Mouse (Mus musculus): ENCODE results near the gene Hes1.
A peak's percentile ranks its signal among the peaks of the same experiment; 100 is the strongest.

Hes1 gene

DNA sequence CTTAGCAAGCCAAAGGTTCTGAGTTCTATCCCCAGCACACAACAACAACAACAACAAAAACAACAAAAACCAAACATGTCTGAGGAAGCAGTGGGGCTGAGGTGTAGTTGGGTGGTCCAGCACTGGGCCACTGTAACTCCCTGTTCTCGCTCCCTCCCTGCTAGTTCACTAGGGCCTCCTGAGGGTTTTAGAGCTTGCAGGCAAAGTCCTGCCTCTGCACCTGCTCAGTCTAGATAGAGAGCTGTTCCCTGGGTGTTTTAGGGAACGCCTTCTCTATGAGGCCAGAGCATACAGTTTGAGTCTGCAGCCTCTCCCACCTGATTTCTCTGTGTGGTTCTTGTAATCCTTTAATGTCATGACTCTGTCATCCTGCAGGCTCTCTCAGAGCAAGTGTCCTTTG, 11.9 kb upstream of the Hes1 start:
- DNase-seq, result no peak

DNA sequence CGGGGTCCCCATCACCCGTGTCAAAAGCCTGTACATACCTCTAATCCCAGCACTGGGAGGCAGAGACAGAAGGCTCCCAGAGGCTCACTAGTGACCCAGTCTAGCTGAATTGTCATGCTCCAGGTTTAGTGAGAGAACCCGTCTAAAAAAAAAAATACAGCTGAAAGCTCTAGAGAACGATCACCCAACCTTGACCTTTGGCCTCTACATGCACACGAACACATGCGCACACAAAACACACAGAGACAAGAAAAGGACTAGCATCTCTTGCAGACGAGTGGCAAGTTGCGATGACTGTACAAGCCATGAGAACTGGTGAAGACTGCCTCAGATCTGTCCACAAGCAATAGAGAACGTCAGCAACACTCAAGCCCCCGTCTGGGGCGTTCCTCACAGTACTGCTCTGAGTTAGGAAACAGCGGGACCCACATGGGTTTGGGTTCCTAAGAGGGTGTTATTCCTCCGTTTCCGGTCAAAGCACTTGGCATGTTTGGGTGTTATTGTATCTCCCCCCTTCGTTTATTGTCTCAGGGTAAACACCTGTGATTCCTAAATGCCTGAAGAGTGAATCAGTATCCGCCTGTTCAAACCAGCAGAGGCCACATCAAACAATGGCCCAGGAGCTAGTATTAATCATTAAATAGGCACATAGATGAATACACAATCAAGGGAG, 11.2 kb upstream of the Hes1 start:
- DNase-seq, result no peak

DNA sequence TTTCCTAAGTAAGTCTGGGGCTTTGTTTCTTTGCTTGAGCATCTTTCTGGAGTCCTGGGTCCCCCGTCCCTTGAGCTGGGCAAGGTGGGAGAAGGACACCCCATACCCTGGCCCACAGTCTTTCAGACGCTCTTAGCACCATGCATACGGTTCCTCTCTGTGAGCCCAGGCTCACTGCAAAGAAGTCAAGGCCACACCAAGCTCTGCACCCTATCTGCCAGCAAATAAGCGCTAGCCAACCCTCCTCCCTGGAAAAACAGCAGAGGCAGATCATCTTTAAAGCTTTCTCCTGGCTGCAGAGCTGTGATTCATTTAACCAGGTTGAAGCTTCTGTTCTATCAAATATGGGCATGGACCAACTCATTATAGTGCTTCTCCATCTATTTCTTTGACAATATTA, 9.6 kb upstream of the Hes1 start:
- no peak for DNase-seq

DNA sequence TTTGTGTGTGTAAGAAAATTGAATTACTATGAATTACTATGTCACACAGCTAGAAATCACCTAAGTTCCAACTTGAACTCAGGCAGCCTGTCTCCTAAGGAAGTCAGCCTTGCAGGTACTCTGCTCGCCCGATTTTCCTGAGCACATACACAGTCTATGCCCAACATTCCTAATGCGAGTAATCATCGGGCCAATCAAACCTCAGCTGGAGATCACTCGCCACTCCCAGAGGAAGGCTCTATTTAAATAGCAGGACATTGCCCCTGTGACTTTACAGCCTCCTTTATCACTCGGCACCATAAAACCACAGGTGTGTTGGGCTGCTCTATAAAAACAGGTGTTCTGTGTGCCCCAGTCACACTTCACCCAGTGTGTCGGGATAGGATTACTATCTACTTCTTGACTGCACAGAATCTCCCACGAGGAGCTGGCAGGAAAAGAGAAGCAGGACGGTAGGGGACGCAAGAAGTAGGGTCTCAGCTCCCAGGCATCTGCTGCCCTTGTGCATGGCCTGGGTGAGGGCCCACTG, 8.8 kb upstream of the Hes1 start:
- no peak for DNase-seq

DNA sequence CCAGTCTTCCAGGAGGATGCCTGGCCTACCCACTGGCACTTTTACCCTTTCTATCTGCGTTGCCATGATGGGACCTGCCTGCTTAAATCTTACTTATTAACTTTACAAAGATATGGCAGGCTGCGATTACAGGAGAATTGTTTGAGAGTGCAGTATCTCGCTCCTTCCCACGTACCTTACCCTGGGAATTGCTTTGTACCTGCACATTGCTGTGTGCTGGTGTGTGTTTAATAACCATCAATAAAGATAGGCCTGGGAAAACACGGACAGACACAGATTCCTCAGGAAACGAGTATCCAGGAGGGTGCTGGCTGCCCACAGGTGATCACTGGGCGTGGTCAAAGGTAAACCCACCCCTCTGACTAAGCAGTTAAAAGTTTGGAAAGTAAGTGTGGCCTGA, 8.3 kb upstream of the Hes1 start:
- no peak for DNase-seq

DNA sequence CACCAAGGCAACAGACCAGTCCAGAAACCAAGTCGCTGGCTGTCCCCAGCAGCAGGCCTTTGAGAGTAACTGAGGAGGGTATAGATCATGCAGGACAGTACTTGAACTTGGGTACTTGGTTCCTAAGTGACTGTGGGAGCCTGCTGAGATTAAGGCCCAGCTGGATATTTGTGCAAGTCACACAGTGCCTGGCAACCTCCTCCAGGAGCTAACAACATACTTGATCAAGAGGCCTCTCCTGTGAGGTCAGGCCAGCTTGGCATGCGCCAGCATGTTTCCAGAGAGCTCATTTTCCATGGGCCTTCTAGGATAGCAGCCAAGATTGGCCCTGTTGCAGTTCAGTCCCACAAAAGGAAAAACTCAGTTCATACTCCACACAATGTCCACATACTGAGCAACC, 7.3 kb upstream of the Hes1 start:
- no peak for DNase-seq

DNA sequence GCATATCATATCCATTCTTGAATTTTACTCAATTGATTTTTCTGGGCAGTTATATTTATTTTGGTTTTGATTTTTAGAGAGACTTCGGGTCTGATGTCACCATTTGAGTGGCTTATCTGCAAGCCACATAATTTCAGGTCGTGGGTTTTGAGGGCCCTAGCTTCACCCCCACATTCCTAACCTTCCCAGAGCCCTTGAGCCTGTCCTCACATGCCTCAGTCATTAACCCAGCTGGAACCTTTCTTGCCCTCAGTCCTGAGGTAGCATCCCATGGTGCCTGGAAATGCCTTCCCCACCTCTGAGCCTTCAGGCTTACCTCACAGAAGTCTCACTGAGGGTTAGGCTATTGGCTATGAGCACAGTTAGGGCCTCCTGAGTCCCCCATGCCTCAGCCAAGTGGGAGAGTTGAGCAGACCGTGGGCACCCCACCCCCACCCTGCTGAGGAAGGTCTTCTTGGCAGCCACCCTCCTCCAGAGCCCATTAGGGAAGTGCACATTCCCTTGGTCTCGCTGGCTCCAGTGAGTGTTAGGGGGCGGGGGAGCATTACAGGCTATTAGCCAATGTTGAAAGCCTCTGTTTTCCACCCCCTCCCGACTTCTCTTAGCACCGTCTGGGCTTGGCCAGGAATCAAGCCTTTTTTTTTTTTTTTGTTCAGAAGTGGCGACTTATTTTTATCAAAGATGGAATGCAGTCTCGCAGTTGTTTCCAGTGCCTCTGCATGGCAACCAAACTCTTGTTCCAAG, 5.0 kb upstream of the Hes1 start:
- peak; percentile 74 to 80 for DNase-seq

DNA sequence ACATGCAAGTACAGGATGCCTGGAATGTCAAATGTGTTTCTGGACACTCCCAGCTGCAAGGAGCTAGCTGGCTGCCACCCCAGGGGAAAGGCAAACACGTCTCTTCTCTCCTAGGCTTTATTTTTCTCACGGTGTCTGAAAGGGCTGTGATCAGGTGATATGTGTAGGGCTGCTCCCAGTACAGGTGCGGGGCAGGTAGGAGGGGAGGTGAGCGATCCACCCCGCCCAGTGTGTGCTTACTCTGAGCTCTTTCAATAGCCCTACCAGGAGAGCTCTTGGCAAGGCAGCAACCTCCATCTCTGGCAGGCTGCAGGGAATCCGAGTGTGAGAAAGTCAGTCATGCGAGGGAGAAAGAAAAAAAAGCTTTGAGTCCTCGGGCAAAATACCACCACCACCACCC, 3.8 kb upstream of the Hes1 start:
- DNase-seq, result peak; percentile 56 to 75

DNA sequence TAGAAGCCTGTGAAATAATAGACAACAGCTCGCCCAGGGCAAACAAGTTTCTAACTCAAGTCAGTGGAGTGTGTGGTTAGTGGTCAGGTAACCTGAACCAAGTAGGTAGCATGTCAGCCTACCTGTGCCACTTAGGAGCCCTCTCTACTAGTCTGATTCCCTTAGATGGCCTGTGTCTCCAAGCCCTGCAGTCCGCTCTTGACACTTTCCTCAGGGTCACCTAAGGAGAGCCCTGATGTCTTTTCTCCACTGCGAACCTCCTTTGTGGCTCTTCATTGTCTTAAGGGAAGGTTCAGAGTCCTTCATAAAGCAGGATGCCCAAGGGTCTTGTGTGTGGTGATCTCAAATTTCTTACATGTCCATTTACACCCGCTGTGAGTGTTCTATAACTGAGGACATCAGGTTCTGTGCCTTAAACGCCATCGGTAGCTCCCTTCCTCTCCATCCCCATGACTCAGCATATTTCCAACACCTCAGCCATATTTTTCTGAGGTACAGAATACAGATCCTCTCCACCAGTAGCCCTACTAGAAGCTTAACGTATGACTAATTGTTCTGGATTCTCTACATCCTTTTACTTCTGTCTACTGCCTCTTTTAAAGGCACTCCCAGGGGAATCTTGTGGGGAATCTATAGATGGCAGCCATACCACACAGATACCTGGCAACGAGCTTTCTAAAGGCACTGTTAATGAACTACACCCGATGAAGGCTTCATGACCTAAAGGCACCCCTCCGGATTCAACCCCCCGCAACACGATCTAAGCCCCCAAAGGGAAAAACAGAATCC, 1.7 kb upstream of the Hes1 start:
- no peak for DNase-seq

DNA sequence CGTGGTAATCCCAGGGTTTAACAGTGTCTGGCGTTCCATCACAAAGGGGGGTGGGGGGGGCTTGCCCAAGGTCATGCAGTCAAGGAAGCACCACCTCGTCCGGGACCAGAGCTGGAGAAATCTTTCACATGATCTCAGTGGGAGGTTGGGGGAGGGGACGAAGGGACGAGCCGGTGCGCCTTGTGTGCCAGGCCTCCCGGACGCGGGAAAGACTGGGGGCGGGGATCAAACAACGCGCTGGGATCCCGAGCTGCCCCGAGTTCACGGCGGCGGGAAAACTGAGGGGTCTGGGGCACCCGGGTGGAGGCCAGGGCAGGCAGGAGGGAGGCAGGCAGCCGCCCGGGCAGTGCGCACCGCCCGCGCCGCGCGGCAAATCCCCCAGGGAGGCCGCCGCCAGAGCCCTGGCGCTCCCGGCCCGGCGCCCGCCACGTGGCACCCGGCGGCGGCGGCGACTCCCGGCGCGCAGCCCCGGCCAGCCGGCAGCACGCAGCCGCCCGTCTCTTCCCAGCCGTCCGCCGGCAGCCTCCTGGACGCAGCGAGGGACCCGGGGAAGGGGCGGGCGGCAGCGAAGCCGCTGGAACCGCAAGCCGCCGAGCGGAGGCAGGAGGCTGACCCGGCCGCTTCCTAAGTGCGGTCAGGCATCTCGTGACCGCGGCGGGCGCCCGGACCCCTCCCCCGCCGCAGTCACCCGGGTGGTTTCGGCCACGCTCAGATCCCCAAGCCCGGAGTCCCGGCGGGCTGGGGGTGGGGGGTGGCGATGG, 883 bp upstream of the Hes1 start:
- DNase-seq, result peak; percentile 83 to 89

DNA sequence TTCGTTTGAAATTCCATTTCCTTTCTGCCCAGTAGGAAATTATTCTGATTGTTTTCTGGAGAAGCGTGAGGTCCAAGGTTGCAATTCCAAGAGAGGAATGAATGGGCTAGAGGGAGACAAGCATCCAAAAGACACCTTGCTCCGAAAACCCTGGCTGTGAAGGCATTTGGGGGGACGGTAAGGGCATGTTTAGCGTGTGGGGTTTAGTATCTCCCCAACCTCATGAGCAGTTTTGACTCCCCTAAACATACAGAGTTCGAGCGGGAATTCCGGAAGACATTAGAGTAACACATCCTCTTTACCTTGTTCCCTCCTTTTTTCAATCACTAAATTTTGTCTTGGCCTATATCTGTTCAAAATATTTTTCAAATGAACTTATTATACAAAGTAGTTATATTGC, 429 bp downstream of the Hes1 start:
- DNase-seq, result no peak

DNA sequence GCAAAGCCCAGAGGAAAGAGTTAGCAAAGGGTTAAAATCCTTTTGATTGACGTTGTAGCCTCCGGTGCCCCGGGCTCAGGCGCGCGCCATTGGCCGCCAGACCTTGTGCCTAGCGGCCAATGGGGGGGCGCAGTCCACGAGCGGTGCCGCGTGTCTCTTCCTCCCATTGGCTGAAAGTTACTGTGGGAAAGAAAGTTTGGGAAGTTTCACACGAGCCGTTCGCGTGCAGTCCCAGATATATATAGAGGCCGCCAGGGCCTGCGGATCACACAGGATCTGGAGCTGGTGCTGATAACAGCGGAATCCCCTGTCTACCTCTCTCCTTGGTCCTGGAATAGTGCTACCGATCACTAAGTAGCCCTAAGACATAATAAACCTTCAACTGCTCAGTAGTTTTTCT, 893 bp downstream of the Hes1 start:
- peak; percentile 94 to 97 for DNase-seq

DNA sequence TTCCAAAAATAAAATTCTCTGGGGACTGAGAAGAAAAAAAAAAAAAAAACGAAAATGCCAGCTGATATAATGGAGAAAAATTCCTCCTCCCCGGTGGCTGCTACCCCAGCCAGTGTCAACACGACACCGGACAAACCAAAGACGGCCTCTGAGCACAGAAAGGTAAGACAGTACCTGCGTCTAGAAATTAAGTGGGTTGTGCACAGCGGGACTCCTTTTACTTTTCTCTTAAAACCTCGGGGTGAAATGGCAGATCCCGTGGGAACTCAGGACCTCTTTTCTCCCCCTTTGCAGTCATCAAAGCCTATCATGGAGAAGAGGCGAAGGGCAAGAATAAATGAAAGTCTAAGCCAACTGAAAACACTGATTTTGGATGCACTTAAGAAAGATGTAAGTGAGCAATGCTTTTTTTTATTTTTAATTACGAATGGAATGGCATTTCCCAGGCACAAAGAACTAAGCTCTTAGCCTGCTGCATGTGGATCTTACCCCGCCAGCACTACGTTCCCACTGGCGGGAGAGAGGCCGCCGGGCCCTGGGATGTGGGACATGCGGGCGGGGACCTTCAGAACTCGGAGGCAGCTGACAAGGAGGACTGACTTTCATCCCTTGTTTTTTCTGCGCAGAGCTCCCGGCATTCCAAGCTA, 1.5 kb downstream of the Hes1 start:
- DNase-seq, result peak; percentile 27 to 49

DNA sequence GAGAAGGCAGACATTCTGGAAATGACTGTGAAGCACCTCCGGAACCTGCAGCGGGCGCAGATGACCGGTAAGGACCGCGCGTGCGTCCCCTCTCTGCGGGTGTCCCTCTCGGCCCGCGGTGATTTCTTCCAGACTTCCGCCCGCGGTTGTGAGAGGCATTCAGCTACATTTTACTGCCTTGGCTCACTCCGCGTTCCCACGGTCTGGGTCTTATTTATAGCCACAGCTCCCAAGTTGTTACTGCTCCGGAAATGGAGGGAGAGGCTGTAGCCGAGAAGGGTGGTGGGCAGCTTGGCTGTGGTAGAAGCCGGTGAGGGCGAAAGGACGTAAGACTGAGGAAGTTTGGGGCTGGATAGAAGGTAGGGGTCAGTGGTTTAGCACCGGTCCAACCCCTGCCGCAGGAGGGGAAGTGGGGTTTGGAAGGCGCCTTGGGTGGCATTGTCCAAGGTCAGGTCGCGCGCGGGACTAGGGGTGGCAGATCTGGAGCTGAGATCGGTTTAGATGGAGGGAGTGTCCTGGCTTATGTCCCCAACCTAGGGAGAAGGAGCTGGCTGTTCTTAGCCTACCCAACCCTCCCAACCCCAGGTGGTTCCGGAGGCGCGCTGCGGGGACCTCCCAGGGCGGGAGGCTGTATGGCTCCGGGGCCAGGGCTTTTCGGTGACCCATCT, 2.1 kb downstream of the Hes1 start:
- DNase-seq, result peak; percentile 78 to 85

DNA sequence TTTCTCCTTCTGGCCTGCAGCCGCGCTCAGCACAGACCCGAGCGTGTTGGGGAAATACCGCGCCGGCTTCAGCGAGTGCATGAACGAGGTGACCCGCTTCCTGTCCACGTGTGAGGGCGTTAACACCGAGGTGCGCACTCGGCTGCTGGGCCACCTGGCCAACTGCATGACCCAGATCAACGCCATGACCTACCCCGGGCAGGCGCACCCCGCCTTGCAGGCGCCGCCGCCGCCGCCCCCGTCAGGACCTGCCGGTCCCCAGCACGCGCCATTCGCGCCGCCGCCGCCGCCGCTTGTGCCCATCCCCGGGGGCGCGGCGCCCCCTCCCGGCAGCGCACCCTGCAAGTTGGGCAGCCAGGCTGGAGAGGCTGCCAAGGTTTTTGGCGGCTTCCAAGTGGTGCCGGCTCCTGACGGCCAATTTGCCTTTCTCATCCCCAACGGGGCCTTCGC, 2.7 kb downstream of the Hes1 start:
- peak; percentile 87 to 94 for DNase-seq

DNA sequence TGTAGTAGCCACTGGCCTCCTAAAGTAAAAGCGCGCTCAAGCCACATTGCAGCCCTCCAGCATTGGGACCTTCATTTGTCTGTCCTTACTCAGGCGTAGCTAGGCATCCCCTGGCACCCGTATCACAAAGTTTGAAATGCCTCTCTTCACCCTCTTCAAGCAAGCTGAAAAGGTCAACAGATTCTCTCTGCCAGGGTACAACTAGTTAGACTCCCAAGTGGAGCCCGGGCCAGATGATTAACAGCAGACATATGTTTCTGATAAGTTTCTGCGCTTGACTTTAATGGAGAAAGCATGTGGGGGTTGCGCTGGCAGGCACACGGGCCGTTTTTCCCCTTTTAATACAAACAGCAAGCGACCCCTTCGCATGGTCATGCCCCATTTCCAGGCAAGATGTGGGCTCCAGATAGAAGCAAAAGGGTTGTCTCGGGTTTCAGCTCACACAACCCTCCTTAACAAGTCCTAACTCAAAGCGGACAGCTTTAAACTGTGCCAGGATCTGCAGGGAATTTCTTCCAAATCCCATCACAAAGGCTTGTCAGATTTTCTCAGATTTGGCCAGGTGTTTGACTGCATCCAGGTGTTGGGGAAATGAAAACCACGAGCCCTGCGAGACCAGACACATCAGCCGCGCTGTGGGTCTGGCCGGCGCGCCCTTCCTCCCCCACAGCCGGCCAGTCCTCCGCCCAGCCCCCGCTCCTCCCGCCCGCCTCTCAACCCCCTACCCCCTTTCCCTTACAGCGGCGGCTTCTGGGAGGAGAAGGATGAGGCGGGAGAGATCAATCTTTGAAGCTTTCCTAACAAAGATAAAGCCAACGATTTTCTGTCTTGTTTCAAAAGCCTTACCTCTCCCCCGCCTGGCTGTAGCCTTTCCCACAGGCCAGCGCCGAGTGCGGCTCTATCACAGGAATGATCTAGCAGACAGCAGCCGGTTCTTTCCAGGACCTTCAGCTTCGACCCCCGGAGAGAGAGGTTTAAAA, 4.1 kb downstream of the Hes1 start:
- peak; percentile 64 to 73 for DNase-seq

DNA sequence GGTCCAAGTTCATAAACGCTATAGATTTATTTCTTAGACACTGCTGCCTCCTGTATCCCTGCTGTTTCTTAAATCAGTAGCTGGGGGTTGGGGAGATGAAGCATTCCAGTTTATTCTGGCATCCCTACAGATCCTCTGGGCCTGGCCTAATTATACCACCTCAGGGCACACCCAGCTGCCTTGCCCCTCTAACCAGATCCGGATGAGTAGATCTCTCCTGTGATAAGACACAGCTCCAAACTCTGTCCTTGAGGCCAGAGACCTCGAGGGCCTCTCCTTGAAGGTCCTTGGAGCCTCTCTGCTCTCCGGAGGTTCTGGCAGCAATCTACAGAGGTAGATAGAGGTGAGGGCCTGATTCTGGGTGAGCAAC, 5.4 kb downstream of the Hes1 start:
- DNase-seq, result no peak

DNA sequence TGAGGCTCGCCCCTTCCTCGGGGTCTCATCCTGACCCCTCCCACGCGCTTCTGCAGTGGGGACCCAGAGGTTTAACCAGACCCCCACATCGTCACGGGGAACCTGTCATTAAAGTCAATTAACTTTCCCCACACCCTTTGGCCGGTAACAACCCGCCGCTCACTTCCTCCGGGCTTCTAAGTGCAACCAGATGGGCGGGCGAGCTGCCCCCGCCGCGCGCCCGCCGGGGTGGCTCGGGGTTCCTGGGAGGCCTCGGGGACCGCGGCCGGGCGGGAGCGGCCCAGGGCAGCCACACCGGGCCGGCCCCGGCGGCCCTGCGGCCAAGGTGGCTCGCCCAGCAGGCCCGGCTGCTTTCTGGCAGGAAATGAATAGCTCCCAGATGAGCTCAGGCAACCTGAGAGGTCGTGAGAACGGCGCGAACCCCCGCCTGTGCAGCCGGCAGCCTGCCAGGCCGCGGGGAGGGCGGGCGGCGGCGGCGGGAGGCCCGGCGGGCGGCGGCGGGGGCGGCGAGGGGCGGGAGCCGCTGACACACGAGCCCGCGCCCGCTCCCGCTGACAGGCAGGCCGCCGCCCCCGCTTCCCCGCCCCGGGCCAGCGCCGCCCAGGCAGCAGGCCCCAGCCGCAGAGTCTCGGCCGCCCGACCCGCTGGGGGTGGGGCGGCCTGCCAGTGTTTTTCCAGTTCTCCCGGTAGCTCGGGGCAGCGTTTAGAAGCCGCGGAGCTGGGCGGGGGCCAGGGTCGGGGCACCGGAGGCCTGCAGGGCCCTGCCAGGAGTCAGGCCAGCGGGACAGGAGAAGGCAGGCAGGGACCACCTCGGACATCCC, 6.0 kb downstream of the Hes1 start:
- peak; percentile 90 to 95 for DNase-seq

DNA sequence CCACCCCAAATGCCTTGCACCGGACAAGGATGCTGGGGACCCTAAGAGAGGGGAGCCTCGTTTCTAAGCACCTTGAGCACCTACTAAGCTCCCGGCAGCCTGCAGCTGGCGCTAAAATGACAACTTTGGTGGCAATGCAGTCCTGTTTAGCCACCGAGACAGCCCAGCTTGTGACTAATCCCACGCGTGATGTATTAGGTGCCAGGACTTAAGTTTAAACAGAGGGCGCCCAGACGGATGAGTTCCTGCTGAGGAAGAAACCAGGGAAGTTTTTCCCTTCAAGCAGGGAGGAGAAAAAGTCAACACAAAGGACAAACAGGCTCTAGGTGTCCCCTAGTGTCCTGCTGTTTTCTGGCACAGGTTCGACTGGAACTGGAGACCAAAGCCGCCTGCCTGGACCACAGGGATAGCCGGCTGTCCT, 6.6 kb downstream of the Hes1 start:
- no peak for DNase-seq
